Mouse (Mus musculus): Measurements from ENCODE around the gene Fzr1. TPM values are rescaled to one million over a fixed set of nuclear protein-coding genes. Genes with fewer than 3 reads are reported as not detected.
A peak's percentile ranks its signal among the peaks of the same experiment; 100 is the strongest.

Gene Fzr1
- polyA plus RNA-seq, 1 experiment from 2014 or later = 117 TPM

GRCm38 (mm10) chr10:81341333-81341949, 36.9 kb downstream of the Fzr1 start:
- H3K4me1 ChIP-seq = peaks cover 10% of the 10 kb centered on the region
- no peaks in the 10 kb centered on the region for H3K9me3 ChIP-seq (replicated peaks)
- H3K4me2 ChIP-seq = no peak overlapping the region
- no peak for ATAC-seq
- no peak overlapping the region for H3K9ac ChIP-seq
- H3K4me3 ChIP-seq = no peak overlapping the region
- no peak overlapping the region for H3K27ac ChIP-seq
- H3K27me3 ChIP-seq = peaks cover 77% of the 10 kb centered on the region
- H3K36me3 ChIP-seq (ENCODE audit: poor library complexity, severe bottlenecking) = peaks cover 6% of the 10 kb centered on the region
- 37% methylated on average over 16 of the region's 16 CpGs for WGBS

GRCm38 (mm10) chr10:81340551-81341332, 37.6 kb downstream of the Fzr1 start:
- H3K9me3 ChIP-seq (replicated peaks) = no peaks in the 10 kb centered on the region
- WGBS = 40% methylated on average over 17 of the region's 17 CpGs
- H3K27me3 ChIP-seq = peaks cover 71% of the 10 kb centered on the region

GRCm38 (mm10) chr10:81336558-81336957, 41.8 kb downstream of the Fzr1 start:
- H3K27me3 ChIP-seq = peaks cover 59% of the 10 kb centered on the region
- 0 out of 2 replicates have a peak, but pooled peaks cover 2% of the 10 kb centered on the region for H3K4me1 ChIP-seq
- H3K9ac ChIP-seq = no peak overlapping the region
- ATAC-seq = no peak
- no peaks in the 10 kb centered on the region for H3K9me3 ChIP-seq (replicated peaks)
- H3K4me2 ChIP-seq = no peak overlapping the region
- H3K27ac ChIP-seq = no peak overlapping the region
- H3K4me3 ChIP-seq = no peak overlapping the region
- no peaks in the 10 kb centered on the region for H3K36me3 ChIP-seq (ENCODE audit: poor library complexity, severe bottlenecking)
- 94% methylated on average over 4 of the region's 4 CpGs for WGBS

More at GRCm38 (mm10) chr10:81340551-81341332, 37.6 kb downstream of the Fzr1 start:
- ATAC-seq = no peak
- H3K36me3 ChIP-seq (ENCODE audit: poor library complexity, severe bottlenecking) = peaks cover 2% of the 10 kb centered on the region; the same call in 1 of the 2 replicates
- no peak overlapping the region for H3K27ac ChIP-seq
- no peak overlapping the region for H3K9ac ChIP-seq
- no peak overlapping the region for H3K4me2 ChIP-seq
- H3K4me1 ChIP-seq = peaks cover 7% of the 10 kb centered on the region
- H3K4me3 ChIP-seq = no peak overlapping the region

GRCm38 (mm10) chr10:81335393-81336340, 42.6 kb downstream of the Fzr1 start:
- no peak for ATAC-seq

GRCm38 (mm10) chr10:81334324-81334723, 44.0 kb downstream of the Fzr1 start:
- Histone ChIP-seq H3K4me2 (no peak overlapping the region), H3K9ac (no peak overlapping the region), H3K27me3 (peaks cover 45% of the 10 kb centered on the region), H3K36me3 (ENCODE audit: poor library complexity, severe bottlenecking) (no peaks in the 10 kb centered on the region), H3K27ac (no peak overlapping the region), H3K4me1 (0 out of 2 replicates have a peak, but pooled peaks cover 2% of the 10 kb centered on the region), H3K4me3 (no peak overlapping the region), H3K9me3 (replicated peaks) (no peaks in the 10 kb centered on the region)
- 60% methylated on average over 11 of the region's 11 CpGs for WGBS
- ATAC-seq = no peak

More at GRCm38 (mm10) chr10:81335393-81336340, 42.6 kb downstream of the Fzr1 start:
- Histone ChIP-seq H3K4me1 (0 out of 2 replicates have a peak, but pooled peaks cover 2% of the 10 kb centered on the region), H3K4me3 (no peak overlapping the region), H3K36me3 (ENCODE audit: poor library complexity, severe bottlenecking) (no peaks in the 10 kb centered on the region), H3K4me2 (no peak overlapping the region), H3K27ac (no peak overlapping the region), H3K27me3 (peaks cover 51% of the 10 kb centered on the region), H3K9ac (peak overlapping the region; percentile 16; the same call in 1 of the 2 replicates), H3K9me3 (replicated peaks) (no peaks in the 10 kb centered on the region)
- 42% methylated on average over 16 of the region's 19 CpGs for WGBS

GRCm38 (mm10) chr10:81332277-81332676, 46.0 kb downstream of the Fzr1 start:
- Histone ChIP-seq H3K4me2 (0 out of 2 replicates have a peak overlapping the region, but pooled peaks have one; percentile 1), H3K4me1 (0 out of 2 replicates have a peak, but pooled peaks cover 2% of the 10 kb centered on the region), H3K4me3 (no peak overlapping the region), H3K27ac (no peak overlapping the region), H3K9me3 (replicated peaks) (no peaks in the 10 kb centered on the region), H3K9ac (no peak overlapping the region), H3K36me3 (ENCODE audit: poor library complexity, severe bottlenecking) (peaks cover 11% of the 10 kb centered on the region), H3K27me3 (peaks cover 32% of the 10 kb centered on the region)
- ATAC-seq = no peak
- WGBS = 13% methylated on average over 29 of the region's 29 CpGs

GRCm38 (mm10) chr10:81330007-81330406, 48.3 kb downstream of the Fzr1 start:
- H3K9me3 ChIP-seq (replicated peaks) = no peaks in the 10 kb centered on the region
- H3K36me3 ChIP-seq (ENCODE audit: poor library complexity, severe bottlenecking) = peaks cover 34% of the 10 kb centered on the region
- ATAC-seq = no peak
- no peak overlapping the region for H3K4me2 ChIP-seq
- H3K4me1 ChIP-seq = no peaks in the 10 kb centered on the region
- H3K4me3 ChIP-seq = no peak overlapping the region
- H3K9ac ChIP-seq = 0 out of 2 replicates have a peak overlapping the region, but pooled peaks have one; percentile 37
- 62% methylated on average over 4 of the region's 4 CpGs for WGBS
- H3K27ac ChIP-seq = no peak overlapping the region
- H3K27me3 ChIP-seq = peaks cover 29% of the 10 kb centered on the region

GRCm38 (mm10) chr10:81329194-81329975, 48.9 kb downstream of the Fzr1 start:
- Histone ChIP-seq H3K4me1 (no peaks in the 10 kb centered on the region), H3K27me3 (peaks cover 25% of the 10 kb centered on the region), H3K4me2 (no peak overlapping the region), H3K4me3 (no peak overlapping the region), H3K9me3 (replicated peaks) (no peaks in the 10 kb centered on the region), H3K9ac (peak overlapping the region; percentile 37; the same call in 1 of the 2 replicates), H3K27ac (no peak overlapping the region), H3K36me3 (ENCODE audit: poor library complexity, severe bottlenecking) (peaks cover 40% of the 10 kb centered on the region)
- 76% methylated on average over 10 of the region's 10 CpGs for WGBS
- ATAC-seq = no peak

- Histone ChIP-seq H3K27me3 (peaks cover 20% of the 10 kb centered on the region), H3K27ac (no peak within 1 kb of the TSS; the same call in 1 of the 2 replicates), H3K9ac (peak within 1 kb of the TSS; percentile 27; the same call in 1 of the 2 replicates), H3K9me3 (replicated peaks) (no peaks in the 10 kb centered on the region), H3K36me3 (ENCODE audit: poor library complexity, severe bottlenecking) (peaks cover 50% of the 10 kb centered on the region), H3K4me2 (no peak within 1 kb of the TSS), H3K4me1 (no peaks in the 10 kb centered on the region), H3K4me3 (no peak within 1 kb of the TSS)
- ATAC-seq = no peak; the same call in 1 of the 2 replicates
- WGBS = 15% methylated on average over 10 of the region's 10 CpGs
Observed at GRCm38 (mm10) chr10:81328386-81328785, 49.9 kb downstream of the Fzr1 start, which contains the start of gene Tbxa2r. Tbxa2r (plus strand) TSS chr10:81328731.

- no peak for ATAC-seq
- Histone ChIP-seq H3K9me3 (replicated peaks) (no peaks in the 10 kb centered on the region), H3K27me3 (peaks cover 16% of the 10 kb centered on the region), H3K4me1 (0 out of 2 replicates have a peak, but pooled peaks cover under 1% of the 10 kb centered on the region), H3K27ac (no peak overlapping the region; the same call in 1 of the 2 replicates), H3K4me3 (no peak overlapping the region), H3K4me2 (no peak overlapping the region), H3K9ac (no peak overlapping the region), H3K36me3 (ENCODE audit: poor library complexity, severe bottlenecking) (peaks cover 54% of the 10 kb centered on the region)
- WGBS = 58% methylated on average over 2 of the region's 2 CpGs
Observed at GRCm38 (mm10) chr10:81327959-81328358, 50.4 kb downstream of the Fzr1 start.

GRCm38 (mm10) chr10:81326858-81327257, 51.5 kb downstream of the Fzr1 start:
- peaks cover 5% of the 10 kb centered on the region for H3K27me3 ChIP-seq

More at GRCm38 (mm10) chr10:81326858-81327257, 51.5 kb downstream of the Fzr1 start:
- WGBS = 83% methylated on average over 6 of the region's 6 CpGs
- Histone ChIP-seq H3K4me3 (no peak overlapping the region), H3K36me3 (ENCODE audit: poor library complexity, severe bottlenecking) (peaks cover 63% of the 10 kb centered on the region), H3K27ac (no peak overlapping the region), H3K9ac (no peak overlapping the region), H3K4me1 (peaks cover 12% of the 10 kb centered on the region), H3K9me3 (replicated peaks) (no peaks in the 10 kb centered on the region), H3K4me2 (no peak overlapping the region)
- ATAC-seq = no peak
